Mouse (Mus musculus) heart, adult 2 months (tissue): ENCODE measurements around the gene Gm9821. TPM values are rescaled to one million over a fixed set of nuclear protein-coding genes. Genes with fewer than 3 reads are reported as not detected.

Experiments
- DNase-seq, 2 experiments: peaks; one replicate each; pipeline ENCODE4 v3.0.0; 2021
- H3K27ac ChIP-seq: fragments of 200-600 bp; 2 replicates; pipeline ENCODE4 v1.8.1; 2022
- H3K27me3 ChIP-seq: fragments of 200-500 bp; 2 replicates; pipeline ENCODE4 v1.6.1; 2012; ENCODE audit warnings: mild to moderate bottlenecking, low read length, inconsistent platforms, mixed read lengths; ENCODE audit not compliant: control insufficient read depth, insufficient read depth
- H3K36me3 ChIP-seq: fragments of 200-500 bp; 2 replicates; pipeline ENCODE4 v1.6.1; 2012; ENCODE audit warnings: low read length, inconsistent platforms; ENCODE audit not compliant: control insufficient read depth, insufficient read depth
- H3K4me1 ChIP-seq: fragments of 200-500 bp; 2 replicates; pipeline ENCODE4 v1.6.1; 2011; ENCODE audit warnings: low read length; ENCODE audit not compliant: control insufficient read depth, insufficient read depth
- H3K4me3 ChIP-seq: fragments of 200-600 bp; 2 replicates; pipeline ENCODE4 v1.8.1; 2022
- H3K79me2 ChIP-seq: fragments of 200-500 bp; replicated peaks from 2 replicates; pipeline ENCODE4 v1.6.1; 2012; ENCODE audit warnings: mild to moderate bottlenecking, inconsistent platforms, low read length, moderate library complexity, mixed read lengths; ENCODE audit not compliant: control insufficient read depth, insufficient read depth
- H3K9ac ChIP-seq: fragments of 200-500 bp; 2 replicates; pipeline ENCODE4 v1.6.1; 2012; ENCODE audit warnings: low read depth, mild to moderate bottlenecking, control low read depth, inconsistent platforms, low read length, mixed read lengths
- CTCF ChIP-seq: fragments of 200-600 bp; IDR thresholded peaks from 2 replicates; pipeline ENCODE4 v1.8.1; 2022; ENCODE audit warnings: antibody characterized with exemption, mild to moderate bottlenecking, moderate library complexity
- EP300 ChIP-seq: fragments of 200-500 bp; IDR thresholded peaks from 2 replicates; pipeline ENCODE4 v1.6.1; 2011; ENCODE audit warnings: low read depth, low read length, control low read depth; ENCODE audit not compliant: insufficient read depth
- POLR2A ChIP-seq: fragments of 200-500 bp; IDR thresholded peaks from 2 replicates; pipeline ENCODE4 v1.6.1; 2011; ENCODE audit warnings: mild to moderate bottlenecking, low read depth, low read length, control low read depth; ENCODE audit not compliant: insufficient read depth
- WGBS: fragments of 180-500 bp; shearing (Covaris S2); methylation state at CpG from one replicate; pipeline ENCODE4 v1.1.7; 2018; 5-methylcytosine and 5-hydroxymethylcytosine counted together
- intact Hi-C: fragments of 180-260 bp; cut with DNase I; formaldehyde crosslinking; loops from one replicate; pipeline ENCODE4 v1.15.1; 2025
- polyA plus RNA-seq: library from polyadenylated mRNA; depleted of rRNA; stranded (reverse); fragments of >200 nt; gene quantifications from 2 replicates; pipeline ENCODE4 v1.2.3, GENCODE M21; 2012
- total RNA-seq, 2 experiments: library from RNA; stranded (reverse); gene quantifications; 2 replicates each; pipeline ENCODE4 v1.2.3; 2021

The Gm9821 gene
- total and polyA plus RNA-seq, 3 experiments, result not detected

DNA sequence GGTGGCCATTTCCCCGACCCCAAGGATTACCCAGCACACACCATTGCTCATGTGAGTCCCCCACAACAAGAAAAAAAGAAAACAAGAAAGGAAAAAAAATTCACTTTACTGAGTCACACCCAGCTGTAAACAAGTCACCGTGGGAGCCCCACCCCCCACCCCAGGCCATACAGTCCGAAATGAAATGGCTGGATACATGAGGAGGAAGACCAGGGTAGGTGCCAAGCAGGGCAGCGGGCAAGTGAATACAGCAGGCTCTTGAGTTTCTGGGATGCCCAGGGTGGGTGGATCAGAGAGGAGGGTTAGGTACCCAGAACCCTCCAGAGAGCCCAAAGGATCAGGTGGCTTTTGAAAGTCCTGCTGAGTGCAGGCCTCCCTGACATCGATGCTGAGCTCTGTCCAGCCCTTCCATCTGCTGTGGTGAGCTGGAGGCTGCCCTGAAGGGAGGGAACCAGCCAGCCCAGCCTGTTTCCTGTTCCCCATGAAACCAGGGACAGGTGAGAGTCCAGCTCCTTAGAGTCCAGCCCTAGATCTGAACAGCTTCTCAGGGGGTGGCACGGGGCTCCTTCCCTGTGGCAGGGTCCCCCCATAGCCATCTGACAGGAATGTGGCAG, 12.7 kb upstream of the Gm9821 start:
- H3K27ac ChIP-seq, result no peak overlapping the region
- no peak for TF ChIP-seq POLR2A
- no peak for TF ChIP-seq CTCF
- TF ChIP-seq EP300, result no peak
- no peaks in the 10 kb centered on the region for H3K4me1 ChIP-seq
- no peaks in the 10 kb centered on the region for H3K79me2 ChIP-seq
- peak in 1 of 2 experiments; percentile 2 for DNase-seq
- no peak overlapping the region for H3K4me3 ChIP-seq
- H3K9ac ChIP-seq, result no peak overlapping the region
- H3K27me3 ChIP-seq, result no peaks in the 10 kb centered on the region
- H3K36me3 ChIP-seq, result no peaks in the 10 kb centered on the region
- intact Hi-C loops, result no loop called here
- 40% methylated on average over 6 of the region's 6 CpGs for WGBS

DNA sequence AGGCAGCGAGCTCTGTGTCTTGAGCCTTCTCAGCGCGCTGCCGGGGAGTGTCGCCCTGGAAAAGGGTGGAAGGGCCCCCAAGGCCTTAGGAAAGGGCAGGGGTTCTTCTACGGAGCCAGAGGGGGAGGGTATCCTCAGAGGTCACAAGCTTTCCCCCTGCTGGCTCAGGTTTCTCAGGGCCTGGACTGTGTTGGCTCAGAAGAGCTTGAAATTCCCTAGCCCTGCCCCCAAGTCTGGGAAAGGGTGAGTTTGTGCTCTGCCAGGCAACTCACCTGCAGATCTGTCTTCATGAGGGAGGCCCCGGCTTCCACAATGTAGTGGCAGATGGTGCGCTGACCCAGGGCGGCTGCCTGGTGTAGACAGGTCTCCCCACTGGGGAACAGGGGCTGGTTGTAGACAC, 12.0 kb upstream of the Gm9821 start:
- TF ChIP-seq POLR2A (no peak), EP300 (no peak), CTCF (no peak)
- no peak overlapping the region for H3K27ac ChIP-seq
- intact Hi-C loops, result no loop called here
- peak in 1 of 2 experiments; percentile 18 for DNase-seq
- no peaks in the 10 kb centered on the region for H3K79me2 ChIP-seq
- WGBS, result 83% methylated on average over 9 of the region's 9 CpGs
- H3K4me1 ChIP-seq, result no peaks in the 10 kb centered on the region
- no peaks in the 10 kb centered on the region for H3K36me3 ChIP-seq
- no peak overlapping the region for H3K9ac ChIP-seq
- H3K27me3 ChIP-seq, result no peaks in the 10 kb centered on the region
- no peak overlapping the region for H3K4me3 ChIP-seq

DNA sequence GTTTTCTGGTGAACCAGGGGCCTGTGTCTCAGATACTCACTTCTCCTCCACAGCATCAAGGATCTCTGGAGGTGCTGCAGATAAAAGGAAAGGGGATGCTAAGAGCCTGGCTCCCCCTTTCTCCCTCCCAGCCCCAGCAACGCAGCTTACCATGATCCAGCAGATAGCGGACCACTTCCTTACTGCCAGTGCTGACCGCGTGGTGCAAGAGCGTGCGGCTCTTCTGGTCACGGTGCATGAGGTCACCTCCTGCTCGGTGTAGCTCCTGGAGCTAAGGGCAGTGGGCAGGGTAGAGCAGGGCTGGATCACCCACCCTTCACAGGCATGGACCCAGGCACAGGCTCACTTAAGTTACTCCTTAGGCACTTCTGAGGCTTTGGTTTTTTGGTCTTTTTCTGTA, 11.5 kb upstream of the Gm9821 start:
- Histone ChIP-seq H3K9ac (no peak overlapping the region), H3K27ac (no peak overlapping the region), H3K79me2 (no peaks in the 10 kb centered on the region), H3K4me1 (no peaks in the 10 kb centered on the region), H3K36me3 (no peaks in the 10 kb centered on the region), H3K4me3 (no peak overlapping the region), H3K27me3 (no peaks in the 10 kb centered on the region)
- peak in 1 of 2 experiments; percentile 16 for DNase-seq
- WGBS, result 51% methylated on average over 8 of the region's 8 CpGs
- TF ChIP-seq POLR2A (no peak), EP300 (no peak), CTCF (no peak)
- intact Hi-C loops, result no loop called here

DNA sequence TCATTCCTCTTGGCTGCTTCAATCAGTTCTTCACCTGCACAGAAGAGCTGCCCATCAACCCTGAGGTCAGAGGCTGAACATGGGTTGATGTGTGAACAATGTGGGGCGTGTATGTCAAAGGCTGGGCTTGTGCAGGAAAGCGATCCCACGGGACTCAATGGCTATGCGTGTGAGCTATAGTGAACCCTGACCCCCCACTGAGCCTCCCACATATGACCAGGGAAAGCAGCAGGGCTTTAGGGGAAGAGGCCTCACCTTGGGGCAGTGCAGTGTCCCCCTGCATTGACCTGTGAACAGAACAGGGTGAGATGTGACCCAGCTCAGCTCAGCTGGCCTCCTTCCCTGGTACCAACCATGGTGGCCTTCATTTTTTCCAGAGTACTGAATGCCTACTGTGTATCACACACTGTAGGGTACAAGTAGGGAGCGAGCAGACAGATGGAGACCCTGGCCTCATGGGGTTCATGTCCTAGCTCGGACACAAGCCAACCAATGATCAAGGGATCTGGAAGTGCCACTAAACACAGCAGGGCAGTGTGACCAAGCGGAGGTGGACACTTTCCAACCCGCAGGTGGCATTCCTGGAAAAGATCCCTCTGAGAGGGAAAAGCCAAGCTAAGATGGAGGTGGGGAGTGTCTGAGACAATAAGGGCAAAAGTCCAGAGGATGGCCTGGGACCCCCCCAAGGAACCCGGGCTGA, 10.5 kb upstream of the Gm9821 start:
- Histone ChIP-seq H3K4me1 (no peaks in the 10 kb centered on the region), H3K36me3 (no peaks in the 10 kb centered on the region), H3K9ac (no peak overlapping the region), H3K27ac (no peak overlapping the region), H3K4me3 (no peak overlapping the region), H3K79me2 (no peaks in the 10 kb centered on the region), H3K27me3 (no peaks in the 10 kb centered on the region)
- intact Hi-C loops, result no loop called here
- 69% methylated on average over 9 of the region's 9 CpGs for WGBS
- TF ChIP-seq CTCF (no peak), EP300 (no peak), POLR2A (no peak)
- peak in 1 of 2 experiments; percentile 12 for DNase-seq

DNA sequence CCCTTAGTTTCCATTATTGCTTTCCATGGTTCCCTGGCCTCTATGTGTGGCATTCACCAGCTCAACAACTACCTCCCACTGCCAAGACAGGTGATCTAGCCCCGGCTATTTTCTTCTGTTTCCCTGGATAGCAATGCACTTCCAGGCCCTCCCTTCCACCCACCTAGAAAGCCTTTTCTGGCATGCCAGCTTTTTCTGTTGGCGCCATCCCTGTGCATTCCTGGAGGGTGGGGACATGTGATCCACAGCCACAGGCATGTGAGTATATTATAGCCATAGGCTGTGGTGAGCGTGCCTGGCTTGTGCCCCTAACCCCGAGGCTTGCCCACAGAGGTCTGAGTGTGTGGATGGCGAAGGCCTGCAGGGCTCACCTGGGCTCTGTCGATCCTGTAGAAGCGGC, 9.3 kb upstream of the Gm9821 start:
- H3K27ac ChIP-seq, result no peak overlapping the region
- intact Hi-C loops, result no loop called here
- H3K4me3 ChIP-seq, result no peak overlapping the region
- no peaks in the 10 kb centered on the region for H3K79me2 ChIP-seq
- TF ChIP-seq POLR2A, result no peak
- no peak for TF ChIP-seq CTCF
- TF ChIP-seq EP300, result no peak
- H3K9ac ChIP-seq, result no peak overlapping the region
- WGBS, result 87% methylated on average over 7 of the region's 7 CpGs
- H3K4me1 ChIP-seq, result no peaks in the 10 kb centered on the region
- no peaks in the 10 kb centered on the region for H3K36me3 ChIP-seq
- H3K27me3 ChIP-seq, result no peaks in the 10 kb centered on the region
- no peak for DNase-seq

DNA sequence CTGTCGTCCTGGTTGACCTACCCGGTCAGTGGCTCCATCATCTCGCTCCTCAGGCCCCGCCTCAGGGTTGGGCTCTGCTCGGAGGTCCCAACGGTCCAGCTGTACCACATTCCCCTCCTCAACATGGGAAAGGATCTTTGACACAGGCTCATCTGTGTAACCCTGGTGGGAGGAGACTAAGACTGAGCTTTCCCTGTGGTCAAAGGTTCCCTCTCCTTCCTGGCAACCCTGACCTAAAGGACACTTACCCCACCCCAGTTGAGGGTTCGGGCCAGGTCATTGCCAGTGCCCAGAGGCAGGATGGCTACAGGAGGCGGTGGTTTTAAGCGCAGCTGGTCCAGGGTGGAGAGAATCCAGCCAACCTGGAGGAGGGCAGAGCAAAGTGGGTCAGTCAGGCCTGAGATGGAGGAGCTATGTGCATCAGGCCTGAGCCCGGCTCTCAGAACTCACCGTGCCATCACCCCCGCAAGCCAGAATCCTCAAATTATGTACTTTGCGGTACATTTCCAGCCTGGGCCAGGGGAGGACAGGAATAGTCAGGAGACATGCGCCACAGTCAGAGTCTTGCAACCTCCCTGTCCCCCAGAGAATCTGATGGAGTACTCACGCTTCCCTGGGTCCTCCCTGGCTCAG, 6.1 kb upstream of the Gm9821 start:
- DNase-seq, result no peak
- Histone ChIP-seq H3K27me3 (no peaks in the 10 kb centered on the region), H3K4me3 (no peak overlapping the region), H3K9ac (no peak overlapping the region), H3K36me3 (no peaks in the 10 kb centered on the region), H3K4me1 (peaks cover 2% of the 10 kb centered on the region), H3K79me2 (peaks cover 2% of the 10 kb centered on the region; the same call in 1 of the 2 replicates), H3K27ac (no peak overlapping the region)
- 89% methylated on average over 15 of the region's 15 CpGs for WGBS
- no peak for TF ChIP-seq CTCF
- TF ChIP-seq POLR2A, result no peak
- TF ChIP-seq EP300, result no peak
- intact Hi-C loops, result no loop called here
